Mouse (Mus musculus) cortical plate, adult 2 months (tissue): ENCODE data around the gene Nabp1. TPM values are rescaled to one million over a fixed set of nuclear protein-coding genes. Genes with fewer than 3 reads are reported as not detected.

Source experiments
- H3K27ac ChIP-seq: fragments of 200-500 bp; 2 replicates; pipeline ENCODE4 v1.5.1; 2012; ENCODE audit warnings: low read length, control low read depth, inconsistent platforms; ENCODE audit not compliant: insufficient read depth
- H3K4me1 ChIP-seq: fragments of 200-500 bp; 2 replicates; pipeline ENCODE4 v1.6.1; 2011; ENCODE audit warnings: low read length; ENCODE audit not compliant: control insufficient read depth, insufficient read depth
- H3K4me3 ChIP-seq: fragments of 200-500 bp; 2 replicates; pipeline ENCODE4 v1.5.1; 2011; ENCODE audit warnings: mild to moderate bottlenecking, low read length, control low read depth; ENCODE audit not compliant: insufficient read depth
- CTCF ChIP-seq: fragments of 200-500 bp; IDR thresholded peaks from 2 replicates; pipeline ENCODE4 v1.5.1; 2011; ENCODE audit warnings: mild to moderate bottlenecking, control low read depth, low read length; ENCODE audit not compliant: insufficient read depth; ENCODE audit errors: extremely low read depth
- POLR2A ChIP-seq: fragments of 200-500 bp; IDR thresholded peaks from 2 replicates; pipeline ENCODE4 v1.6.1; 2011; ENCODE audit warnings: mild to moderate bottlenecking, low read length, control low read depth; ENCODE audit not compliant: insufficient read depth; ENCODE audit errors: extremely low read depth
- polyA plus RNA-seq: library from polyadenylated mRNA; depleted of rRNA; stranded (reverse); fragments of >200 nt; gene quantifications from 2 replicates; pipeline ENCODE4 v1.2.3, GENCODE M21; 2012

Gene Nabp1
- polyA plus RNA-seq, 1 experiment = 9.8 TPM

DNA sequence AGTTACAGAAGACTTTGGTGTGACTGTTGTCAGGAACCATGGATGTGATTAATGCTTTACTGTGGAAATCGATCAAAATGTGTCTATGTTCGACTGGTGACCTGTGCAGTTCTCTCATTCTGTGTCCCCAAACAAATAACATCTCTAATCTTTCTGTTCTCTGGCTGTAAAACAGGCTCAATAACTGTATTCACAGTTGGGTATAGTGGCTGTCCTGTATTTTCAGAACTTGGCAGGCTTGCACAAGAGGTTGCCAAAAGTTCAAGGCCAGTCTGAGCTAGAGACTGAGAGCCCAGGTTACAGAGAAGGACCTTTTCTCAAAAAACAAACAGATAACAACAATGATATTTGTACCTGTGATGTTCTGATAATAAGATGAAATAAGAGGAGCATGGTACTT is 34.1 kb upstream of the Nabp1 start:
- Histone ChIP-seq H3K27ac (no peak overlapping the region), H3K4me1 (peaks cover 5% of the 10 kb centered on the region; the same call in 1 of the 2 replicates), H3K4me3 (no peak overlapping the region)
- TF ChIP-seq POLR2A = no peak
- TF ChIP-seq CTCF = no peak

DNA sequence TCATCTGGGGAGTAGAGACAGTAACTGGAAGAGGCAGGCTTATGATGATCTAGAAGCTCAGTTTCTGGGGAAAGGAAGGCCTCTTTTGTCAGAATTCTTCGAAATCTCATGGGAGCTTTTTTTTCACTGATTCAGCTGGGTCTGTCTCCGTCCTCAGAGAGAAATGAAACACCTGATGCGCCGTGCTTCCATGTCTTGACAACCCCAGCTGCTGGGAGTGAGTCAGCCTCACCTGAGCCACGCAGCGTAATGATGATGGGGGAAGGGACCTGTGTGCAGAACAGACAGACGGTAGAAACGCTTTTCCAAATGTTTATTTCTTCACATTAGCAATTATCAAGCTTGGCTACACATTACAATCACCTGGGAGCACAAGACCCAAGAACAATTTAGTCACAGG is 31.6 kb upstream of the Nabp1 start:
- Histone ChIP-seq H3K4me1 (no peaks in the 10 kb centered on the region; the same call in 1 of the 2 replicates), H3K4me3 (no peak overlapping the region), H3K27ac (no peak overlapping the region)
- no peak for TF ChIP-seq CTCF
- TF ChIP-seq POLR2A = no peak

DNA sequence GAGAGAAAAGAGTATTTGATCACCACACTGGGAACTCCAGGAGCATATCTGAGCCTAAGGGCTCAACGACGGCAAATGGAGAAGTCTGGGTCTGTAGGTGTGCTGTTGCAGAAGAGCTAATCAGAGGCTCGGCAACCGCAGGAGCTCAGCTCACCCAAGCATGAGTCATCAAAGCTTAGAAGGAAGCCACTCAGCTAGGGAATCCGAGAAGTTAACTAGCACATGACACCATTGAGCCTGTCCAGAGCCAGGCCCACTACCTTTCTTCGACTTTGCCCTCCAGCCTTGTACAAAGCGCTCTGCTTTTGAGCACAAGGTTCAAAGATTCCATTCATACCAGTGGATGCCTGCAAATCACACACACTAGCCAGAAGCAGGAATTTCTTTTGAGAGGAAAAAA is 30.9 kb upstream of the Nabp1 start:
- H3K4me1 ChIP-seq = no peaks in the 10 kb centered on the region
- no peak for TF ChIP-seq POLR2A
- no peak for TF ChIP-seq CTCF
- no peak overlapping the region for H3K27ac ChIP-seq
- H3K4me3 ChIP-seq = no peak overlapping the region

DNA sequence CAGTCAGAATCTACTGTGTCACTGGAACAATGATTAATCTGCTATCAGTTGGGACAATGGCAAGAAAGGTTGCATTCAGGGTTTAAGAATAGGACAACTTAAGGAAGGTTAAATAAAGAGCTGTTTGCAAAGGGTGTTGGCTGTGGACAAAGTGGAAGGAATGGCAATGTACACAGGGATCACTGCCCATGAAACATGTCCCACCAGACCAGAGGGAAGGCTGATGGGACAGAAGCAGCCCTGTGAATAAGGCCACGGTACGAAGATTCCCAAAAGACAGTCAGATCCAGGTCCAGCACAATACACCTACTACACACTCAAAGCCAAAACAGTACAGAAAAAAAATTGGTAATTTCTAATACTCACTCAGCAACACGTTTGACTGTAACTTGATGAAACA is 30.3 kb upstream of the Nabp1 start:
- no peak overlapping the region for H3K27ac ChIP-seq

DNA sequence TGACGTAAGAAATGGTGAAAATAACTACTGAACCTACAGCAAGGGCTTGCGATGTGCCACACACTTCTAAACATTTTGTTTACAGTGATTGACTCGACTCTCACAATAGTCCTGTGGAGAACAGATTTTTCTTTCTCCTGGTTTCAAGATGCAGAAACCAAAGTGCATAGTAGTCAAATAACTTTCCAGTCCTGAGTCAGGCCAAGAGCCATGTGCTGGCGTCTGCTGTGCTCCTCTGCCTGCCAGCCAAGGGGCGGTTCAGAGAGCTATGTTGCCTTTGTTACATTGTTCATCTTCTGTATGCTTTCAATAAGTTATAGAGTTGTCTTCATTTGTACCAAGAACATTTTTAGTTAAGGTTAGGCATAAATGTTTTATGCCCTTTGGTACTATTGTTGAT is 29.2 kb upstream of the Nabp1 start:
- H3K4me3 ChIP-seq = no peak overlapping the region
- H3K27ac ChIP-seq = no peak overlapping the region
- TF ChIP-seq POLR2A (no peak), CTCF (no peak)
- no peaks in the 10 kb centered on the region for H3K4me1 ChIP-seq

More for the DNA sequence above, 30.3 kb upstream of the Nabp1 start:
- H3K4me1 ChIP-seq = no peaks in the 10 kb centered on the region
- H3K4me3 ChIP-seq = no peak overlapping the region
- TF ChIP-seq CTCF (no peak), POLR2A (no peak)

DNA sequence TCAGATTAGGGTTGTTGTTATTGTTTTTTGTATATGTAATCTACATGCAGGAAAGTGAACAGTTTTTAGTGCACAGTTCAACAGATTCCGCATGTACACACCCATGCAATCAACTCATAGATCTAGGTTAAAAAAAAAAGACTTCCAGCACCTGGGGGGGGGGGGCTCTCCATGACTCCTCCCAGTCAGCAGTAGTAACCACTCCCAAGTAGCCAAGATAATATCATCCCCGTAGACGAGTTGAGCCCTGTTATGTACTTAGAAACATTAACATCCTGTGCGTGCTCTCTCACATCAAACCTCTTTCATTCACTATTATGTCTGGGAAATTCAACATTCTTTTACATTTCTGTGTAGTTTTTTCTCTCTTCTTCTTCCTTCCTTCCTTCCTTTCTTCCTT is 28.0 kb upstream of the Nabp1 start:
- TF ChIP-seq CTCF = no peak
- no peak for TF ChIP-seq POLR2A
- Histone ChIP-seq H3K4me3 (no peak overlapping the region), H3K27ac (no peak overlapping the region), H3K4me1 (no peaks in the 10 kb centered on the region)

DNA sequence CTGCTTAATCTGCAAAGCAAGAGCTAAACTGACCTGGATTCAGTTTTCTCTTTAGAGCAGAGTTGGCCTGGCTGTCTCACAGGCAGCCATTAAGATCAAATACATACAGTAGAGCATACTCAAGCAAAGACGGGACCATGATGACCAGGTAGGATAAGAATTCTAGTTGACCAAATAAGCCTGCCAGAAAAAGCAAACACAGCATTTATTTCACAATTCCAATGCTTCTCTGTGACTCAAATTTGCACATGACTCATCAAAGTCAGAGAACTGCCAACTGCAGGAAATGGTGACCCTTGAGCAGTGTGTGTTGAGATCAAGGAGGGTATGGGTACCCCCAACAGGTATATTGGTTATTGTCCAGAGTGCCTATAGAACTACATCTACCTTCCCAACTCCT is 27.4 kb upstream of the Nabp1 start:
- H3K27ac ChIP-seq = no peak overlapping the region
- H3K4me3 ChIP-seq = no peak overlapping the region
- TF ChIP-seq POLR2A (no peak), CTCF (no peak)
- no peaks in the 10 kb centered on the region for H3K4me1 ChIP-seq

DNA sequence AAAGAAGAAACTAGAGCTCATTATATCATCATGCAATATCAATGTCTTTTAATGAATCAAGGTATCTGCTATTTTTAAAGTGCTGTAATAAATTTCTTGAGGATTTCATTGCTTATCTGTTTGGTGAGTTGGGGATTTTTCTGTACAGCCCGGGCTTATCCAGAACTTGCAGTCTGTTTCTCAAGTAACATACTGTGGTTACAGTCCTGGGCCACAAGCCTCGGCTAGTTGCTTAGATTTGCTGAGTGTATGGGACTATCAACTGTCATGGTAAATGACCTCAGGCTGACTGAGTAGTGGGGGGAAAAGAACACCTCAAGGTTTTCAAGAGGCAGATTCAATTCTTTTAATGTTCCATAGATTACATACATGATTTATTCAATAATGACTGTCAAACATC is 24.8 kb upstream of the Nabp1 start:
- TF ChIP-seq CTCF (no peak), POLR2A (no peak)
- Histone ChIP-seq H3K27ac (no peak overlapping the region), H3K4me1 (no peaks in the 10 kb centered on the region), H3K4me3 (no peak overlapping the region)

DNA sequence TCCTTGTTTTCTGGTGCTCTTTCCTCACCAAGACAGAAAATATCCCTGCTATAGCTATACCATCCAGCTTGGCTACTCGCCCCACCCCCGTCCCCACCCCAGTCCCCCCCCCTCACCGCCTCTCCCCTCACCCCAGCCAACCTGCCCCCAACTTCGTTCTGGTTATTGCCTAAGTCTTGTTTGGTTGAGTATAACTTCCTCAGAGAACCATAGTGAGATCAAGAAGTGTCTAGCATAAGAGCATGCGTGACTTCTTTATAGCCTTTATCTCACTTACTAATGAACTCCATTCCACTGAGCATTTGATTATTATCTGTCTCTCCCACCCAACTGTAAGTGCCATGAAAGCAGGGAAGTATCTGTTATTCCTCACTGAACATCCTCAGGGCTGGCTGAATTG is 24.1 kb upstream of the Nabp1 start:
- Histone ChIP-seq H3K4me1 (no peaks in the 10 kb centered on the region), H3K27ac (no peak overlapping the region), H3K4me3 (no peak overlapping the region)
- TF ChIP-seq CTCF (no peak), POLR2A (no peak)

DNA sequence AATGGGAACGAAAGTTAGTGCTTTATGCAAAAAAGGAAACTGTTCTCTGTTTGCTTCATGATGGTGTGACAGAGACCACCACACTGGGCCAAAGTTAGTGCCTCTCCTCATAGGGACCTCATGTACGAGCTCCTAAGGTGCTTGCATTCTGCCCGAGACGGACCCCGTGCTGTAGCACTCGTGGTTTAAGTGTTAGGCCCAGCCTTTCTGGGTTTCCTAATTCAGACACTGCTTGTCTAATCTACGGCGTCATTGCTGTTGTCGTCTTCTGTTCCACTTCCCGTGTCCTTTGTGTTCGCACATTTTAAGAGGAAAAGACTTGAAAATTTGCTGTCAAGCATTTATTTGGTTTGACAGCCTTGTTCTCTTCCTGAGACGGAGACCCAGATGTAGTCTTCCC is 23.0 kb upstream of the Nabp1 start:
- no peaks in the 10 kb centered on the region for H3K4me1 ChIP-seq
- TF ChIP-seq CTCF (no peak), POLR2A (no peak)
- H3K27ac ChIP-seq = no peak overlapping the region
- H3K4me3 ChIP-seq = no peak overlapping the region

DNA sequence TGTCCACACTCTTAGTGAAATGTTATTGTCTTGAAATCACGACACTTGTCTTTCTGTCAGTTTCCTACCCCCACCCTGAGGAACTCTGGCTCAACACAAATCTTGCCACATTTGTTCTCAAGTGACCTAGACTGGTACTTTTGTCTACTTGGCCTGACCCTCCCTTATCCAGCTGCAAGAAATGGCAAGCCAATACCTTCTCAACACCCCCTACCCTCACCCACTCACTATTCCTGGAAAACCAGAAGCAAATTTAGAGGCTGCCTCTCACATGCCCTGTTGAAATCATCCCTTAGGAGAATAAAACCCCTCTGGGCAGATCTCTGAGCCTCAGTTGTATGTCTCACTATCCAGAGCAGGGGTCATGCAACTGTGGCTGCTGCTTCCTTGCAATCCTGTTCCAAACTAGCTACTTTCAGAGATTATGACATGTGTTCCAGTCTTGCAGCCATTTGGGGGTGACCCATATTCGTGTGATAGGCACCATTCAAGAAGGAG is 20.4 kb upstream of the Nabp1 start:
- TF ChIP-seq CTCF = no peak
- TF ChIP-seq POLR2A = no peak
- no peak overlapping the region for H3K27ac ChIP-seq
- no peak overlapping the region for H3K4me3 ChIP-seq
- no peaks in the 10 kb centered on the region for H3K4me1 ChIP-seq
